Mouse (Mus musculus) urinary bladder, postnatal 4 days (tissue): ENCODE results near the gene Acvr1c.
A peak's percentile ranks its signal among the peaks of the same experiment; 100 is the strongest.

Experiments
- DNase-seq, 2 experiments: peaks; one replicate each; pipeline ENCODE4 v3.0.0; 2021 to 2022; ENCODE audit warnings: low spot score in 2 of 2

Gene Acvr1c

DNA sequence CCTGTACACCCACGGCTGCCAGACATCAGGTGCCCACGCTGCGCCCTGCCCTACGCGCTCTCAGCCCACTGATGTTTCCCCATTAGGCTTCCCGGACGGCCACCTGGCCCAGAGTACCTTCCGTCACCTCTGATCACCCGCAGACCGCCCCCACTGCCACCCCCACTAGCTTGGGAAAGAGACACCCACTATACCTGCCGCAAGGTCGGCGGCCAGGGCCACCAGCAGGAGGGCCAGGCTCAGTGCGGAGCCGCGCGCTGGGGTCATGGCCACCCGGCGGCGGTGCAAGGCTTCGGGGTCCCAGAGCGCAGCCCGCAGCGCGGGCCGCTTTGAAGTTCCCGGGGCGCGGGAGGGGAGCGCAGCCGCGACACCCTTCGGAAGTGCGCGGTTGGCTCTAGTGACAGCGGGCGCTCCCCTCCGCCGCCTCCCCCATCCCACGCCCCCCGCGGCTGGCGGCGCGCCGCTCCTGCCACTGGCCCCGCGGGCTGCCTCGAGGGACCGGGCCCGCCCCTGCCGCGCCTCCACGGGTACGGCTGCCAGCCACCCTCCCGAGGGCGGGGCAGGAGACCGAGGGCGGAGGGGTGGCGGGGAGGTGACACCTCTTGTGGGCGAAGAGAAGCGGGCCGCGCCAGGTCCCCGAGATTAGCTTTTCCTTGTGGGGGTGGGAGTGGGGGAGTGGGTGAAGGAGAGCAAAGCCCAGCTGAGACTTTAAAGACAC, at the start of gene Acvr1c:
Gene Acvr1c (minus strand): TSS at position 482 of the 718 bp plus-strand sequence.
- peak; percentile 22 to 61 for DNase-seq

DNA sequence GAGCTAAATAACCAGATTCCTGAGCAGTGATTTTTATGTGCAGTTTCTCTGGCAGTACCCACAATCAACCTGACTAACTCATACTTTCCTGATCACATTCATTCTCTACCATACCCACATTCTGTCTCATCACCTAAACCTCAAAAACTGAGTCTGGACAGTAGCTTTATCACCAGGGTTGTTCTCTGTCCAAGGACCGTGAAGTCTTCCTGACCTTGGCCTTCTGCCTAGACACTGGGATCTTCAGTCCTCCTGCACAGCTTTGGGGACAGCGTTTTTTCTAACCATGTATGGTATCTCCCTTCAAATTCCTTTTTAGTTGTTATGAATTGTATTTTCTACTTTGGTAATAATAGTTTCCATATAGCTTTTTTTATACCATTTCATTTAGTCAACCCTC, 45.8 kb upstream of the Acvr1c start:
- no peak for DNase-seq

DNA sequence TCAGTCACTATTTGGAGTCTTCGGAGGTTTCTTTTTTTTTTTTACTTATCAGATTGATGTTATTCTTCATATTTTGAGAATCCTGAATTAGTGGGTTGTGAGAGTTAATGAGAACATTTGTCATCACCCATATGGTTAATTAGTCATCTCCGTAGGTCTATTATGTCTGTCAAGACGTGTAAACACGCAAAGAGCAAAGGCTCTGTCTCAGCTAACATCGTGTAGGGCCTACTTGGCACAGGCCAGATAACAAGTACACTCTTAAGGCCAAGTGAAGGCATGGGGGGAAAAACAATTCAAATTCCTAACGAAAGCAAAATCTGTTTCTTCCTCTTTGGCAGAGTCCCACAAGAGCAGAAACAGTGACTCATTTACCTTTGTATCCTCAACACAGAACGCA, 30.9 kb upstream of the Acvr1c start:
- DNase-seq, result no peak

DNA sequence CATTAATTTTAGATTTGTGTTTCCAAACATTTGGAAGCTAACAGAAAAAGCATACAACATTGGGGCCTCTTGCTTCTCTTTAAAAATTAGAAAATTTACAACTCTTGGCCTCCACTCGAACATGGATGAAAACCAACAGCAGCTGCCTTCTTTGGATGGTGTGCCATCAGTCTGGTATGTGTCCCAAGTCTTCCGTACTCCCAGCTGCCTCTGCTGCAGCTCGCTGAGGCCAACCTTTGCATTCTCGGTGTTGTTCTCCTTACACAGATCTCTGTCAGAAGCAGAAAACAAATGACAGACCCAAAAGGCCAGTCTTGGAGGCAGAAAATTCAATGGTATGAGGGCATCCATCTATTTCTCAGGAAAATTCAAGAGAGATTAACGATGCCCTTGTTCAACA, 22.3 kb upstream of the Acvr1c start:
- DNase-seq, result no peak

DNA sequence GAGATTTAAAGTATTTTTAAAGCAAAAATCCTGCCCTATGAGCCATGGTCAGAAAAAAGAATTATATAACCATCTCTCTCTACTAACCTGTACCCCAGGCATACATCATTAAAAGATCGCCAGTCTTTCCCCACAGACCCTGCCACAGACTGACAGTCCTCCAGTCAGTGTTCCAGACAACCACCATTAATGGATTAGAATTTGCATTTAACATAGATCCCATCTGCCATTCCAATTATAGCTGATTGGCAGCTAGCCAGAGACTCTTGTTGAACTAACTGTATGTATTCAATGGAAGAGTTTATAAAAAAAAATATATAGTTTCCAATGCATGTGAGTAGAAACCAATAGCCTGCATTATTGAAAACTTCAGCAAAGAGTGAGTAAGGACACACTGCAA, 21.8 kb upstream of the Acvr1c start:
- DNase-seq, result no peak

DNA sequence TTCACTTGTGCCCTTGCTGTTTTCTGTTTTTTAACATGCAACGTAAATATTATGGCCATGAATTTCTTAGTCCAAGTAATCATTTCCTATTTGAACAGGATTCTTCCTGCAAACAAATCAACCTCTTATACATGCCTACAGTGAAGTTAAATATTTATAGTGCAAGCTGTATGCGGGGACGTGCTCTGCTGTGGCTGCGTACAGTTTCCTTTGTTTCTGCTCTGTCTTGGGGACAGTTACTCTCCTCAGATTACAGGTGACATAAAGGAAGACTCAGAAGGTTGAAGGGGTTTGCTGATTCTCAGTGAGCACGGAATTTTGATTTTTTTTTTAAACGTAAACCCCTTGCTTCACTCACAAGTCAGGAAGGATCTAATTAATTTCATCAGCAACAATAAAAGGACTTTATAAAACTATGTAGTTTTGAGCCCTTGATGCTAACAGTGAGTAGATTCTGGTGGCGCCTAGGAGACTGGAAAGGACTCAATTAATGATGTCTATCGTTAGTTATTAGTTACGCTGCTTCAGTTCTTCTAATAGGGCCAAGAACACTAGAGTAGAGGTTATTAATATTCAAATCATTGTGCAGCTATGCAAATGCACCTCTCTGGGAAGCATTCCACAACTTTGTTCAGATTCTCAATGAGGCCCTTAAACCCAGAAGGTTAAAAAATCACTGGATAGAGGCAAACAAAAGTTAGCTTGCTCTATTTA, 19.9 kb upstream of the Acvr1c start:
- DNase-seq, result no peak

DNA sequence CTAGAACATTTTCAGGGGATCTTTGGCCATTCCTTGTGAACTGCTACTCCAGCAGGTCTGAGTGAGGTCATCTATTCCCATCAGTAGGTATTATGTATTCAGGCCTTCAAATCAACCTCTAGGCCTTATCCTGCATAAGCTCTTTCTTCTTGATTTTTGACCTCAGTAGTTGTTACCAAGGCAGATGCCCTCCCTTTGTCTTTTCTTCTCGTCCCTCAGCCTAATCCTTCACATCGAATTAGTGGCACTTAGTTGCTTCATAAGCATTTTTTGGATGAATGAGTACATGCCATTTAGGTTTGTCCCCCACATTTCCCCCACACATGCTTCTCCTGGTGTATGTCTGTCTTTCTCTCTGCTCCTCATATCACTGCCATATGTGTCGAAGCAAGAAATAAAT, 8.5 kb upstream of the Acvr1c start:
- DNase-seq, result no peak

DNA sequence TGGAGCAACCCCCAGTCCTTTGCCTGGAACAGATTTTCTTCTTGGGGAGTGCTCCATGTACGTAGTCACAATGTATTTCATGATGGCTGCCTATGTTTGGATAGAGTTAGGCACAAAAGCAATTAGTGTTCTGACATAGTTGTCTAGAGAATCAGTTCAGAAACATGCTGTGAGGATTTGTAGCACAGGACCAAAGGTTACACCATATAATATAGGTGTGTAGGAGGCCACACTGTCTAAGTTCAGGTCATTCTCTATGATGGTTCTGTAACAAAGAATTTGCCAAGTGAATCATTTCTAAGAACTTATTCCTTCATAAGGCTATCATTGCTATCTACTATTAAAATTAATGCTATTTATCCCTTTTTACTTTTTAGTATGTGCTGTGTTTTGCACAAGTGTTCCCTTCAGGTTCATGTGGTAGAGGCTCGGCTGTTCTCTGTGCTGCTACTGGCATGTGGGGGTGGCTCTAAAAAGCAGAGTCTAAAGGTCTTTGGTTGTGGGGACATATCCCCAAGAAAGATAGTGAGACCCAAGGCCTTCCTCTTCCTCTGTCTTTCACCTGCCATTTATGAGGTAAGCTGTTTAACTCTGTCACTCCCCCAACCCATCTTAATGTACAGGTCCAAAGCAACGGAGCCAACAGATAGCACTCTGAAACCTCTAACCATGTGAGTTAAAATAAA, 3.8 kb upstream of the Acvr1c start:
- DNase-seq, result no peak

DNA sequence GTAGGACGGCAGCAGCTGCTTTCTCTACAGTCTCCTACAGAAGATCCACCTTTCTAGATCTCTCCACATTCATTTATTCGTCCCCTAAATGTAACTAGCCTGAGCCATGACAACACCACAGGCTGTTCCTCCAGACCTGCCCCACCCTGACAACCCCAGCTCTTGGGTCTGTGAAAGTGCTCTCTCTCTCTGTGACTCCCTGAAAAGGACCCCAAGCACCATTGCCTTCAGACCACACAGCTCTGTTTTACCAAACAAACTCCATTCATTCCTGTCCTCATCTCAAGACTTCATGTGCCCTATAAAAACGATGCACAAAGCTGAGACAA, 401 bp upstream of the Acvr1c start:
- no peak for DNase-seq

DNA sequence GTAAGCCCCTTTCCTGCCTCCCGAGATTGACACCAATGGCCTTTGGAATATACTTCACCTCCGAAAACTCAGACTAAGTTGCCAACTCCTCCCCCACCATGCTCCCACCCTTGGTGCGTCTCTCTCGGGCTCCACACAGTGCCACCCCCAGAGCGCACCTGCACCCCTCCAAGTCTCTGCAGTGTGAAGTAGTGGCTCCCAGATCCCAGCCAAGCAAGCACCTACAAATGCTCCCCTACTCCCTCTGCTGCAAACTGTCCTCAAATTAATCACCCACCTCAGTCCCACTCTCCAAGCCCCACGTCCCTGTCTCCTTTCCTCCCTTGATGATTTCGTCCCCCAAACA, 654 bp downstream of the Acvr1c start:
- no peak for DNase-seq

DNA sequence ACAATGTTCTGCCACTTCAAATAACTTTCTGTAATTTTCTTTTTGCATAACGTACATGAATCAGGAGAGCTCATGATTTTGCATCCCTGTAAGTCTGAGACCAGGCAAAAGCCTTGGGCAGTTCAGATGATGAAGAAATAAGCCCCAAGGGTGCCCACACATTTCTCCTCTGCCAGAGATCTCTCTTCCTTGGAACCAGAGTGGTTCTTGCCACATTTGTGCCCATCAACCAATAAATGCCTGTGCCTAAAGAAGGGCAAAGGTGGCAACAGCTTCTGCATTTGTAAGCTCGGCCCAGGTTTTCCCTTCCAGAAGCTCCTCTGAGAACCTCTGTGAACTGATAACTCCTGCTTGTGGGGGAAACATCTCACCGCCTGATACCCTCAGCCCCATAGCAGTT, 3.3 kb downstream of the Acvr1c start:
- no peak for DNase-seq

DNA sequence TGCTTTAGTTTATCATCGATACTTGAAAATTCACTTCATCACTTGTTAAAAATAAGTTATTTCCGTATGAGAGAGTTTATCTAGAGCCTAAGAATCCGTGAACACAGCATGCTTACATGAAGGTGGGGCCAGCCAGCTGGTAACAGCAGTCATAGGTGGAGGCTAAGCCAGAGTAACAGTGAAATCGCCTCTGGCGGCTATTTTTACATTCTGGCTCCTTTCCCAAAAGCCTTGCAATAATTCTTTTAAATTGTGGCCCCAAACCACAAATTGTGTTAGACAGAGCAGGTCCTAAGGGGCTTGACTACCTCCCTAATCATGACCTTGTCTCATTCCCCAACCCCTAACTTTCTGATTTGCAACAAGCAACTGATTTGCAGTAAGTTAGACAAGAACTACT, 4.8 kb downstream of the Acvr1c start:
- DNase-seq, result no peak

DNA sequence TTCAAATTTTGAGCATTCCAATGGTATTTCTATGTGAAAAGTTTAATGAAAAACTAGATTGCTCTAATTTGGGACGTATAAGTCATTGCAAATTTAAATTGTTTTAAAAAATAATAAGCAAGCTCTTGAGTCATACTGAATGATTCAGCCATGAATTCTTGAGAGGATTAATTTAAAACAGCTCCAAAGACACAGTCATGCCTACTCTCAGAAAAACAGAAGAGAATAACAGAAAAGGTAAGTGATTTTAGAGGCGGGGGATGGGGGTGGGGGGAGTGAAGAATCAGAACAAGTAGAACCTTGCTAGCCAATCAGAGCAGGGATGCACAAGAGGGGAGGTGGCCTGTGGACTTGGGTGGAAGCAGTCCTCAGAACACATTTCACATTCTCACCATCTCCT, 7.0 kb downstream of the Acvr1c start:
- no peak for DNase-seq

DNA sequence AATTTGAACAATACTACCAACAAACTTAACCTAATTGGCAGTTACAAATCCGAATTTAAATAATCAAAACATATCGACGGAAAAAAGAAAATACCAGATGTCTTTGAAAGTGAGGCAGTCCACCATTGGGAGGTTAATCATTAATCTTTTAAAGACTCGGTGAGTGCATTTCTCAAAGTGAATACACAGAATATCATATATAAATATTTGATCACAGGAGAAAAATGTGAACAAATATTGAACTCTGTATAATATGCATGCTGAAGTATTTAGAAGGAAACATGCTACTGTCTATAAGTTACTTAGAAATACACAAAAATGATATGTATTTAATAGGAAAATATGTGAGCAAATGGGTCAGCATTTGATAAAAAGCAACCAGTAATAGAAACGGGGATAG, 21.0 kb downstream of the Acvr1c start:
- DNase-seq, result no peak

DNA sequence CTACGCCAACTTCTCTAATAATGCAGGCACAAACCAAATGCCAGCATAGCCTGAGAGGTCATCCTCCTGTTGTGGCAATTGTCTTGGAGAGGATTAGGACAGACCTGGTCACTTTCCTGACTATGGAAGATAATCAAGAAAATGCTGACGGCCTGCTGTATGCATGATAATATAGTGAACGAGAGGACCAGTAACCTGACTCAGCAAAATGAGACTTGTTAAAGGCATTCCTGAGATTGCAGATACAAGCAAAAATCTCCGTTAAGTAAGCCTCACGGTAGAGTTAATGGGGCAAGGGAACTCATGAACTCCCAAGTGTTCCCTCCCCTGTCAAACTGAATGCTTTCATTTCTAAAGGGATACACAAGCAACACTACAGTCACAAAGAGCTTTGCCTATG, 28.1 kb downstream of the Acvr1c start:
- DNase-seq, result no peak

DNA sequence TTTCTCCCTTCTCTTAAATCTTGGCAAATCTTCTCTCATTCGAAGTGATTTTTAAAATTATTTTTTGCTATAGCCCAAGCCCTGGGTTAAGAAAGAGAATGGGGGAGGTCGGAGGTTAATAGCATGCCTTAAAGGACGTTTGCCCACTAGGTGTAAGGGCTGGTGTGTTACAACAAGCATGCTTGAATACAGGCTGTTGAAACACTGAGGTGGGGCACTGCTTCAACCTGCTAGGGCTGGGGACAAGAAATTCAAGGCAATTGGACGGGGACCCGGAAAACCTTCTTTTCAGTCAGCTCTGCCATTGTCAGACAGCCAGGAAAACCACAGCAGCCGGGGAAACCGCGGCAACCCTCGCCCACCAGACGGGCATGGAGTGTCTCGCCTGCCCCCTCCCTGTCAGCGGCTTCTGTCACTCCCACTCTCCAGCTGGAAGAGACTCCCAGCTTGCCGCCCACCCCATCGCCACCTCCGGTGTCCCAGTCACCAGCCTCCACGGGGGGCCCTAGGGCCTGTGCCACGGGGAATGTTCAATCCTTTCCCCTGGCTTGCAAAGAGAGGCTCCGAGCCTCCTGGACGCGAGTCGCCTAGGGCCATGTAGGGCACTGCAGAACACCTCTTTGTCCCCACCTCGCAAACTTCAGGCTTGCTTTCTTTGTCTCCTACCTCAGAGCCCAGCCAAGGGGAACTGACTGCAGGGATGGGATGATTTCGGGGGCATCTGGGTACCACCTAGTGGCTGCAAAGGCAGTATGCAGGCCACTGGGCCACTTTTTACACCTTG, 33.4 kb downstream of the Acvr1c start:
- DNase-seq, result peak in 1 of 2 experiments; percentile 18

DNA sequence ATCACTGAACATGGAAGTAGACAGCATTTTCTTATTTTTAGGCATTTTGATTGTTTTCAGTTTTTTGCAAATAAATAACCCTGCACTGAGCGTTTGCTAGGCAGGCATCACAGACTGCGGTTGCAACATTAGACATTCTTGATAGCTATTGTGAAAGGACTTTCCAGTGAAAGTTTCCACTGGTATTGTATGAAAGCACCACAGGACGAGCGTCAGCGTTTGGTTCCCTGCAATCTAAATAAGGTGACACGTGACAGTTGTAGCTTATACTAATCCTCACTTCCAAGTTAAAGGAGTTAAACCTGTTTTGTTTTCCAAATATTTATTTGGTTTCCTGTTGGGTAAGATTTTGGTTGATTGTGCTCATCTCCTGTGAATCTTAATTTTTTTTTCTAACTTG, 34.4 kb downstream of the Acvr1c start:
- DNase-seq, result no peak

DNA sequence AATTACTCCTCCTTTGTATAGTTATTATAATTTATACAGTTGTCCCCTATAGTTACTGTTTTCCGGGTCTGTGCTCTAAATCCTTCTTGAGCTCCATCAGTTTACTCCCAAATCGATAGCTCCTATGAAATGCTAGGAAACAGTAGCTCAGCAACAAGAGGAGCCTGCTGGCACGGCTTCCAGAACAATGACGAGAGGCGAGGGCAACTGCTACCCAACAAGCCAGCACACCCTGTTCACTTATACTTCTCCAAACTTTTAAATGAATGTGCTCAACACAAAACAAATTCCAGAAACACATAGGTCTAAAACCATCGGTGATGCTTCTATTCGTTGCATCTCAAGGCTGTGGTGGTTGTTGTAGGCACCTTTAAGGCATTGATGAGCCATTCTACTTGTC, 41.5 kb downstream of the Acvr1c start:
- no peak for DNase-seq

DNA sequence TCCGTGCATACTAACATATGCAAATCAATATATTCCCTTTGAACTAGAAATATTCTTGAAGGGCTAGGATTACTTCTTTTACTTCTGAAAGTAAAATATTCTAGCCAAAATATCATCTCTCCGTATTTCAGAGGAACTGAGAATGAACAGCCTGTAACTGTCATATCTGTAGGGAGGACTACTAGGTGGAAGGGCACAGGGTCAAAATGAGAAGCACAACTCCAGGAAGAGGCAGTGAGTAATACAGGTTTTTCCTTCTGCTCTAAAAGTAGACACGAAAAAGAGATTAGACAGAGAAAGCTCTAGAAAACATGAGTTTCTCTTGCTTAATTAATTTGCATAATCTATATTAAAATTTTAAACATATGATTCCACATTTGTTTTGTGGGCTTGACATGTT, 48.0 kb downstream of the Acvr1c start:
- no peak for DNase-seq

DNA sequence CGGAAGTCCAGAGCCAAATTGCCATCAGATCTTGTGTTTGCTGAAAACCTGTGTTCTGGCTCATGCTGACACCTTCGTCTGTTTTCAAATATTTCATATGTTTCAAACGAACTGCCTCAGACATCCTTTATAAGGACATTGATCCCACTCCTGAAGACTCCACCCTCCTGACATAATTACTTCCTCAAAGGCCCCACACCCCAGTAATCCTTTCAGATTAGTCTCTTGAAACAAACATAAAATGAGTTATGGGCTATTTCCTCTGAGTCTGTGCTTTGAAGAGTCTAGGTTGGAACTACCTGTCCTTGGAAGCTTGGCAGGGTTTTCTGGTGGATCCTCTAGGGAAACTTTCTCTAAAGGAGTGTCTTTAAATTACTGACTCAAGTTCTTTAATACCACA, 53.2 kb downstream of the Acvr1c start:
- DNase-seq, result no peak

DNA sequence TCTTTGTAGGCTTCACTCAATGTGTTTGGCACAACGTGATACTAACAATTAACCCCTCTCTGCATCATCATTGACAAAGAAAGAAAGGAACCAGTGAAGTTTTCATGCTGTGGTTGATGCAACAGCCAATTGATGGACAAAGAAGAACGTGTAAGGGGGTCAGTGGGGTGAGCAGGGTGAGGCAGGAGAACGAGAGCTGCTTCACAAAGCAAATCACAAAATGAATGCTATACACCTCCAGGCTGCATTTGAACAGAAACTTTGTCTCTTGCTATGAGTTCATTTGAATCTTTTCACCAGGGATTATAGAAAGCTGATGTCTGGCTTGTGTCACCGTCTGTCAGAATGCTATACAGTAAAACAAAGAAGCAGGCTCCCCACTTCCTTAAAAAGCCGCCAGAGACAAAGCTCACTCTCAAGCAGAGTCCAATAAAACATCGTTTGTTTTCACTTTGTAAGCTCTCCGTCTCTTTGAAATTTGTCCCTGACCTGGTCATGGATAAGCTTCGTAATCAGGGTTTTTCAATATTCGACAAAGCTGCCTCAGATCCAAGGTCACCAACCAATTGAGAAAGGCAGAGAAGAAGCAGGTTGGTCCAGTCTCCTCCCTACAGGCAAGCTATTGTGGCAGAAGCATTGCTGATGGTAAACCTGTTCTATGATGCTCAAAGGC, 67.8 kb downstream of the Acvr1c start:
- DNase-seq, result no peak

DNA sequence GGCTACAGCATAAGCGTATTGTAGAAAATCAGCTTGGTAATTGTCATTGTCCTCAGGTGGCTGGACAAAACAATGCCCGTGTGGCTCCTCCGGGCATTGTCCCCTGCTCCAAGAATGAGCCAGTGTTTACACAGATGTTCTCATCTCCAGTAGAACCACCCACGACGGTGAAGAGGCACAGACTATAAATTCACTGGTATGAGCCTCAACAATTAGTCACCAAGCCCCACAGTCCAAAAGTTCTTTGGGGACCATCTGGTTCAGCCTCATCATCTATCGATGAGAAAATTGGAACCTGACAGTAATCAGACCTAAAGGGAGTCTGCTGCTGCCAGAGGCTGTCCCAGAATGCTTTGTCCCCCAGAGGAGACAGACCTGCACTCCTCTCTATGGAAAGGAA, 68.4 kb downstream of the Acvr1c start:
- DNase-seq, result no peak
